Mouse (Mus musculus): ENCODE data around the gene Fndc5.

- TF ChIP-seq CTCF (IDR thresholded peaks at IDR 0.05; ENCODE audit: control insufficient read depth, insufficient read depth, insufficient replicate concordance, low read depth, low read length) (no peak), POLR2A (IDR thresholded peaks at IDR 0.05; ENCODE audit: control insufficient read depth, low read depth, low read length) (no peak)
Observed at GRCm38 (mm10) chr4:129188041-129188659, 51.4 kb downstream of the Fndc5 start.
